Mouse (Mus musculus) ES-E14 (cell line): ENCODE measurements around the gene Pnlip. TPM values are rescaled to one million over a fixed set of nuclear protein-coding genes. Genes with fewer than 3 reads are reported as not detected.

Source experiments
- DNase-seq: peaks from one replicate; pipeline ENCODE4 v3.0.0-alpha.2; 2013; ENCODE audit warnings: low read depth, low spot score
- H3K27ac ChIP-seq: 2 replicates; pipeline ENCODE4 v1.5.1; 2012; ENCODE audit warnings: low read depth, mild to moderate bottlenecking, low read length, moderate library complexity, mixed read lengths; ENCODE audit not compliant: poor library complexity, insufficient read depth, severe bottlenecking
- H3K36me3 ChIP-seq: 2 replicates; pipeline ENCODE4 v1.6.1; 2012; ENCODE audit warnings: mild to moderate bottlenecking, low read length, moderate library complexity, mixed read lengths; ENCODE audit not compliant: control insufficient read depth, poor library complexity, insufficient read depth, severe bottlenecking
- H3K4me1 ChIP-seq, 2 experiments: fragments of 150-350 bp in 1 of 2; sonication (generic) in 1 of 2; 2 replicates each; pipeline ENCODE4 v1.6.1; 2012; ENCODE audit warnings: low read length in 2 of 2, mild to moderate bottlenecking in 1 of 2, mixed read lengths in 1 of 2; ENCODE audit not compliant: control insufficient read depth in 2 of 2, insufficient read depth in 2 of 2, poor library complexity in 1 of 2
- H3K4me3 ChIP-seq, 2 experiments: fragments of 150-350 bp in 1 of 2; sonication (generic) in 1 of 2; 2 replicates each; pipeline ENCODE4 v1.5.1; 2012; ENCODE audit warnings: low read length in 2 of 2, low read depth in 1 of 2, mild to moderate bottlenecking in 1 of 2, mixed read lengths in 1 of 2; ENCODE audit not compliant: insufficient read depth in 1 of 2, poor library complexity in 1 of 2, severe bottlenecking in 1 of 2
- H3K9ac ChIP-seq: 2 replicates; pipeline ENCODE4 v1.6.1; 2012; ENCODE audit warnings: low read depth, mild to moderate bottlenecking, low read length, mixed read lengths; ENCODE audit not compliant: poor library complexity, insufficient read depth, severe bottlenecking
- H3K9me3 ChIP-seq: fragments of 150-350 bp; sonication (generic); 2 replicates; pipeline ENCODE4 v1.6.1; 2012; ENCODE audit warnings: low read depth, mild to moderate bottlenecking, low read length; ENCODE audit not compliant: control insufficient read depth, insufficient read depth
- CHD2 ChIP-seq: IDR thresholded peaks from 2 replicates; pipeline ENCODE4 v1.6.1; 2014; ENCODE audit warnings: mild to moderate bottlenecking, low read depth, low read length, inconsistent platforms
- HCFC1 ChIP-seq: IDR thresholded peaks from 2 replicates; pipeline ENCODE4 v1.6.1; 2012; ENCODE audit warnings: low read length, inconsistent platforms, borderline replicate concordance; ENCODE audit not compliant: insufficient read depth
- MAFK ChIP-seq: IDR thresholded peaks from 2 replicates; pipeline ENCODE4 v1.6.1; 2014; ENCODE audit warnings: mild to moderate bottlenecking, low read depth, low read length, inconsistent platforms; ENCODE audit not compliant: insufficient read depth
- ZC3H11A ChIP-seq: IDR thresholded peaks from 2 replicates; pipeline ENCODE4 v1.6.1; 2012; ENCODE audit warnings: low read depth, mild to moderate bottlenecking, inconsistent platforms, low read length, borderline replicate concordance
- ZNF384 ChIP-seq: IDR thresholded peaks from 2 replicates; pipeline ENCODE4 v1.6.1; 2012; ENCODE audit warnings: low read depth, low read length, inconsistent platforms
- in situ Hi-C, 2 experiments: fragments of 600-800 bp; cut with MboI; formaldehyde crosslinking; loops; one replicate each; pipeline ENCODE4 v1.15.1; 2025; ENCODE audit warnings: low sequenced_read_pairs in 2 of 2, inconsistent platforms in 1 of 2; ENCODE audit not compliant: unreplicated experiment in 2 of 2
- total RNA-seq: library from RNA; depleted of rRNA; stranded (reverse); fragments of 300-350 nt; gene quantifications from 2 replicates; pipeline ENCODE4 v1.2.3, GENCODE M21; 2012; rRNA removed

Gene Pnlip
- total RNA-seq, 1 experiment, result 0.89 TPM

GRCm38 (mm10) chr19:58727756-58728155 lies 75.5 kb downstream of the Pnlip start:
- H3K4me1 ChIP-seq, result no peaks in the 10 kb centered on the region
- TF ChIP-seq ZC3H11A, result no peak
- no peak for TF ChIP-seq MAFK
- no peak for TF ChIP-seq CHD2
- TF ChIP-seq ZNF384, result no peak
- TF ChIP-seq HCFC1, result no peak
- in situ Hi-C loops, result no loop called here
- no peaks in the 10 kb centered on the region for H3K9me3 ChIP-seq
- no peak overlapping the region for H3K9ac ChIP-seq
- H3K36me3 ChIP-seq, result no peaks in the 10 kb centered on the region
- no peak overlapping the region for H3K27ac ChIP-seq
- H3K4me3 ChIP-seq, result no peak overlapping the region
- DNase-seq, result no peak

GRCm38 (mm10) chr19:58728445-58729031 lies 76.2 kb downstream of the Pnlip start, which contains the start of gene Pnliprp1:
TSS of gene Pnliprp1 (plus strand) at chr19:58728887.
- Histone ChIP-seq H3K9ac (no peak within 1 kb of the TSS), H3K4me1 (no peaks in the 10 kb centered on the region), H3K27ac (no peak within 1 kb of the TSS), H3K36me3 (no peaks in the 10 kb centered on the region), H3K9me3 (no peaks in the 10 kb centered on the region), H3K4me3 (no peak within 1 kb of the TSS)
- no peak for DNase-seq
- in situ Hi-C loops, result no loop called here
- TF ChIP-seq HCFC1, result no peak
- no peak for TF ChIP-seq ZC3H11A
- no peak for TF ChIP-seq ZNF384
- no peak for TF ChIP-seq MAFK
- no peak for TF ChIP-seq CHD2

Other genes starting within 250 kb of the Pnlip start
- 3.5 and 6.3 TPM in 2 replicates for gene Gfra1, start 196.6 kb upstream of the Pnlip start, total RNA-seq
- gene Ccdc172, start 140.5 kb upstream of the Pnlip start, total RNA-seq, result 1.2 and 3.5 TPM in 2 replicates
- gene Pnliprp1, start 76.4 kb downstream of the Pnlip start, total RNA-seq, result not detected in 2 replicates
- gene Pnliprp2, start 107.2 kb downstream of the Pnlip start, total RNA-seq, result 0.40 TPM in 1 of 2 replicates, not detected in the other
- gene 1700019N19Rik, start 142.0 kb downstream of the Pnlip start, total RNA-seq, result 0.27 TPM in 1 of 2 replicates, not detected in the other